12 mouse cellular contexts compared by ENCODE assay signal in genomic region chr3:146278195-146279140, GRCm38 (mm10). TPM values are rescaled to one million over a fixed set of nuclear protein-coding genes. Genes with fewer than 3 reads are reported as not detected.
DNase-seq lines count a peak whose midpoint lies in the region; ATAC-seq and TF ChIP-seq lines count a peak whose summit lies in the region.
"Had no signal": no experiment of that assay in that cellular context is flagged by ENCODE, and none has a peak within 500 bp of the region (broad histone marks: within the 10 kb centered on the region; RNA-seq: fewer than 3 reads in every experiment).

No protein-coding gene starts in this region.

- peaks cover 5% of the 10 kb centered on the region for H3K4me1 ChIP-seq in midbrain, embryonic 11.5 days (ENCODE audit: control insufficient read depth, insufficient read depth, low read length)
- H3K4me1 ChIP-seq in midbrain, embryonic 16.5 days (ENCODE audit: control insufficient read depth, insufficient read depth, low read length), result no peaks in the 10 kb centered on the region
- H3K4me1 ChIP-seq in intestine, embryonic 14.5 days (replicated peaks; ENCODE audit: control insufficient read depth, insufficient read depth, low read length), result no peaks in the 10 kb centered on the region; the same call in 1 of the 2 replicates
- 0 out of 2 replicates have a peak, but pooled peaks cover 3% of the 10 kb centered on the region for H3K4me1 ChIP-seq in midbrain, postnatal 0 days (ENCODE audit: insufficient read depth, low read length)

- peak; percentile 48 for DNase-seq in embryo, embryonic 10.5 days (ENCODE audit: low spot score)
- no peak for DNase-seq in embryo, embryonic 11 days
- DNase-seq in midbrain, embryonic 11.5 days (ENCODE audit: low spot score, missing footprints), result peak; percentile 86
- DNase-seq in intestine, embryonic 14.5 days (ENCODE audit: low spot score), result no peak
- DNase-seq in midbrain, postnatal 0 days (ENCODE audit: low spot score), result no peak
- DNase-seq in gastrocnemius, postnatal 25 days, result no peak
- DNase-seq in left cerebral cortex, postnatal 14 days (ENCODE audit: low spot score in 2 of 2), result no peak
- DNase-seq: left cerebral cortex, postnatal 4 days had no signal

- no peak overlapping the region for H3K4me2 ChIP-seq in midbrain, embryonic 11.5 days
- H3K4me2 ChIP-seq in midbrain, embryonic 16.5 days (ENCODE audit: low read length), result no peak overlapping the region
- H3K4me2 ChIP-seq in intestine, embryonic 14.5 days (ENCODE audit: low read length), result no peak overlapping the region
- H3K4me2 ChIP-seq in midbrain, postnatal 0 days (ENCODE audit: low read depth, low read length, poor library complexity, severe bottlenecking), result no peak overlapping the region

- H3K27me3 ChIP-seq in midbrain, embryonic 11.5 days (ENCODE audit: control insufficient read depth, insufficient read depth, low read length), result no peaks in the 10 kb centered on the region
- H3K27me3 ChIP-seq in midbrain, embryonic 16.5 days (ENCODE audit: control insufficient read depth, insufficient read depth, low read depth, low read length), result no peaks in the 10 kb centered on the region
- H3K27me3 ChIP-seq in intestine, embryonic 14.5 days (replicated peaks; ENCODE audit: control insufficient read depth, insufficient read depth, low read length), result no peaks in the 10 kb centered on the region
- H3K27me3 ChIP-seq in midbrain, postnatal 0 days (ENCODE audit: insufficient read depth, low read length), result no peaks in the 10 kb centered on the region

- ATAC-seq in midbrain, embryonic 11.5 days (ENCODE audit: low FRiP score), result 0 out of 2 replicates have a peak, but pooled peaks have one; percentile 5
- ATAC-seq in midbrain, embryonic 16.5 days, result no peak
- peak; percentile 85 for ATAC-seq in intestine, embryonic 14.5 days (replicated peaks; ENCODE audit: low FRiP score, low TSS enrichment, low read depth)
- 0 out of 2 replicates have a peak, but pooled peaks have one; percentile 10 for ATAC-seq in midbrain, postnatal 0 days (ENCODE audit: low FRiP score)

- no peaks in the 10 kb centered on the region for H3K9me3 ChIP-seq in midbrain, embryonic 11.5 days (ENCODE audit: control insufficient read depth, low read length)
- no peaks in the 10 kb centered on the region for H3K9me3 ChIP-seq in midbrain, embryonic 16.5 days (replicated peaks; ENCODE audit: control insufficient read depth, low read length, poor library complexity, severe bottlenecking)
- no peaks in the 10 kb centered on the region for H3K9me3 ChIP-seq in intestine, embryonic 14.5 days (ENCODE audit: control insufficient read depth, low read length)
- no peaks in the 10 kb centered on the region for H3K9me3 ChIP-seq in midbrain, postnatal 0 days (ENCODE audit: low read length)

- intact Hi-C loops in left cerebral cortex, postnatal 14 days (cut with DNase I), result no loop called here

- H3K36me3 ChIP-seq in midbrain, embryonic 11.5 days (ENCODE audit: control insufficient read depth, insufficient read depth, low read length), result no peaks in the 10 kb centered on the region
- no peaks in the 10 kb centered on the region for H3K36me3 ChIP-seq in midbrain, embryonic 16.5 days (ENCODE audit: control insufficient read depth, insufficient read depth, low read length)
- H3K36me3 ChIP-seq in intestine, embryonic 14.5 days (ENCODE audit: control insufficient read depth, insufficient read depth, low read length), result no peaks in the 10 kb centered on the region
- no peaks in the 10 kb centered on the region for H3K36me3 ChIP-seq in midbrain, postnatal 0 days (ENCODE audit: insufficient read depth, low read length)

- no peak overlapping the region for H3K9ac ChIP-seq in midbrain, embryonic 11.5 days (ENCODE audit: low read length)
- H3K9ac ChIP-seq in midbrain, embryonic 16.5 days (ENCODE audit: low read depth, low read length), result no peak overlapping the region
- no peak overlapping the region for H3K9ac ChIP-seq in intestine, embryonic 14.5 days (ENCODE audit: low read length)
- H3K9ac ChIP-seq in midbrain, postnatal 0 days (replicated peaks; ENCODE audit: low read length, poor library complexity, severe bottlenecking), result no peak overlapping the region
- H3K9ac ChIP-seq: liver, embryonic 14.5 days had no signal

- H3K27ac ChIP-seq in midbrain, embryonic 11.5 days (ENCODE audit: low read depth, low read length), result no peak overlapping the region
- no peak overlapping the region for H3K27ac ChIP-seq in midbrain, embryonic 16.5 days (ENCODE audit: low read length)
- no peak overlapping the region; the same call in 1 of the 2 replicates for H3K27ac ChIP-seq in intestine, embryonic 14.5 days (ENCODE audit: low read depth)
- no peak overlapping the region for H3K27ac ChIP-seq in midbrain, postnatal 0 days (ENCODE audit: low read depth, low read length)
- H3K27ac ChIP-seq: liver, embryonic 14.5 days; macrophage had no signal

- H3K4me3 ChIP-seq in midbrain, embryonic 11.5 days (ENCODE audit: low read depth, low read length), result no peak overlapping the region
- H3K4me3 ChIP-seq in midbrain, embryonic 16.5 days (ENCODE audit: low read depth, low read length), result no peak overlapping the region
- no peak overlapping the region for H3K4me3 ChIP-seq in intestine, embryonic 14.5 days (ENCODE audit: low read depth, low read length)
- H3K4me3 ChIP-seq in midbrain, postnatal 0 days (ENCODE audit: low read depth, low read length), result no peak overlapping the region

- 60% methylated on average over 13 of the region's 13 CpGs for WGBS in midbrain, embryonic 11.5 days
- 56% methylated on average over 13 of the region's 13 CpGs for WGBS in midbrain, embryonic 16.5 days
- WGBS in intestine, embryonic 14.5 days, result 48% methylated on average over 13 of the region's 13 CpGs
- 64% methylated on average over 13 of the region's 13 CpGs for WGBS in midbrain, postnatal 0 days

- no peak for TF ChIP-seq CTCF in midbrain, postnatal 0 days (IDR thresholded peaks at IDR 0.05)

RNA-seq across cellular contexts. Expression of gene Lpar3, which starts 57.7 kb away (rescaled TPM):
- 0.37 and 0.41 TPM in 2 replicates for polyA plus RNA-seq in midbrain, embryonic 11.5 days (2014; fragmentation: Nextera tagmentation; extraction: Ambion mirVana)
- polyA plus RNA-seq in midbrain, embryonic 16.5 days (2015; fragmentation: Nextera tagmentation; extraction: Ambion mirVana), result 0.44 and 0.70 TPM in 2 replicates
- 1.4 TPM in 2 replicates for polyA plus RNA-seq in intestine, embryonic 14.5 days (2014; fragmentation: Nextera tagmentation; extraction: Ambion mirVana)
- 0.66 and 1.6 TPM in 2 replicates for total RNA-seq in midbrain, postnatal 0 days (2014; rRNA removed)
- 0.31 and 0.55 TPM in 2 replicates for polyA plus RNA-seq in midbrain, postnatal 0 days (2015; fragmentation: Nextera tagmentation; extraction: Ambion mirVana)
- under 1 TPM in 1 of 2 experiments, not detected in 1; 0.28 TPM for total RNA-seq in gastrocnemius, postnatal 25 days (2021)
- total RNA-seq in left cerebral cortex, postnatal 14 days (2021), result 1 to 10 TPM in 1 of 2 experiments, under 1 TPM in 1; 0.42 to 1.2 TPM
- total RNA-seq: common myeloid progenitor, adult 5-6 weeks had no signal
- polyA plus RNA-seq: macrophage had no signal

Comparison
In these comparisons a context has a peak if more than half of its experiments do, and no peak if none do; other contexts are left out.
1. DNase-seq: peak in embryo, embryonic 10.5 days (single experiment) and midbrain, embryonic 11.5 days (single experiment); none in embryo, embryonic 11 days (single experiment), intestine, embryonic 14.5 days (single experiment), midbrain, postnatal 0 days (single experiment), gastrocnemius, postnatal 25 days (single experiment) and left cerebral cortex, postnatal 14 days (0 of 2).